Mouse (Mus musculus): ENCODE data around the gene Rab19. TPM values are rescaled to one million over a fixed set of nuclear protein-coding genes. Genes with fewer than 3 reads are reported as not detected.
A peak's percentile ranks its signal among the peaks of the same experiment; 100 is the strongest.

The Rab19 gene
- total RNA-seq (2014; rRNA removed) (0.24 TPM in 1 of 2 replicates, not detected in the other), polyA plus RNA-seq (2015; fragmentation: Nextera tagmentation; extraction: Ambion mirVana) (0.25 TPM in 1 of 2 replicates, not detected in the other)

DNA sequence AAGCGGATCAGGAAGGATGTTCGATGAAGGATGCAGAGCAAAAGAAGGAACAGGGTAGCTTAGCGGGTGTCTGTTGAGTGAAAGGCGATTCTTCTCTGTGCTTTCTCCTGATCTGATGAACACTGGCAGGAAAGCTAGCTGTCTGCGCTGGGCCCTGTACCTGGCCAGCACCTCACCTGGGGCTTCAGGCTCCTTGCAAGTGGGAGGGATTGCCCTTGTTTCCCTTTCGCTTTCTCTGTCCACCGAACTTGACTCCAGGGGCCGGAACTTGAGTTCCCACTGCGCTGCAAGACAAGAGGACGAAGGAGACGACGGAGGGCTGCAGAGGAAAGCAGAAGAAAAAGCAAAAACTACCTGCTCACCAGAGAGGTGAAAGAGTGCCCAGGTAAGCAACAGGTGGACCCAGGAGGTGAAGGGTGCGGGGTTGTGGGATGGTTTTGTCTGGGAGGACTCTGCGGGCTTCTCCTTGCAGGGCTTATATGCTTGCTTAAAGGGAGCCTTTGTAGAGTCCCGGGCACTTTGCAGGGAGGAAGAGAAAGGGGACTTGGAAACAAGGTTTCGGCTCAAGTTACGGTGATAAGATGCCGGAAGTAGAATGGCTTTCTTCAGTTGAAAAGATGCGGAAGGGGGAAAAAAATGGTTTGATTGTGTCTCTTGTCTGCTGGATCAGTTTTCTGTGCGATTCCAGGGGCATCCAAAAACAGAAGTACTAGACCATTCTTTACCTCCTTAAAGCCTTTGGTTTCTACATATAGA lies at the start of gene Rab19:
Rab19 (plus strand) TSS at position 51 of the 756 bp plus-strand sequence.
- Histone ChIP-seq H3K4me2 (ENCODE audit: low read depth, low read length, poor library complexity, severe bottlenecking) (peak within 1 kb of the TSS; percentile 38), H3K27me3 (ENCODE audit: insufficient read depth, low read length) (no peaks in the 10 kb centered on the region), H3K27ac (ENCODE audit: low read depth, low read length) (no peak within 1 kb of the TSS), H3K9ac (replicated peaks; ENCODE audit: low read length, poor library complexity, severe bottlenecking) (no peak within 1 kb of the TSS), H3K36me3 (ENCODE audit: insufficient read depth, low read length) (no peaks in the 10 kb centered on the region), H3K9me3 (ENCODE audit: low read length) (no peaks in the 10 kb centered on the region), H3K4me1 (ENCODE audit: insufficient read depth, low read length) (0 out of 2 replicates have a peak, but pooled peaks cover 4% of the 10 kb centered on the region), H3K4me3 (ENCODE audit: low read depth, low read length) (peak within 1 kb of the TSS; percentile 21)
- ATAC-seq (ENCODE audit: low FRiP score) (no peak), DNase-seq (ENCODE audit: low spot score) (no peak)
- WGBS, result 9% methylated on average over 20 of the region's 20 CpGs
- TF ChIP-seq CTCF (IDR thresholded peaks at IDR 0.05), result no peak

DNA sequence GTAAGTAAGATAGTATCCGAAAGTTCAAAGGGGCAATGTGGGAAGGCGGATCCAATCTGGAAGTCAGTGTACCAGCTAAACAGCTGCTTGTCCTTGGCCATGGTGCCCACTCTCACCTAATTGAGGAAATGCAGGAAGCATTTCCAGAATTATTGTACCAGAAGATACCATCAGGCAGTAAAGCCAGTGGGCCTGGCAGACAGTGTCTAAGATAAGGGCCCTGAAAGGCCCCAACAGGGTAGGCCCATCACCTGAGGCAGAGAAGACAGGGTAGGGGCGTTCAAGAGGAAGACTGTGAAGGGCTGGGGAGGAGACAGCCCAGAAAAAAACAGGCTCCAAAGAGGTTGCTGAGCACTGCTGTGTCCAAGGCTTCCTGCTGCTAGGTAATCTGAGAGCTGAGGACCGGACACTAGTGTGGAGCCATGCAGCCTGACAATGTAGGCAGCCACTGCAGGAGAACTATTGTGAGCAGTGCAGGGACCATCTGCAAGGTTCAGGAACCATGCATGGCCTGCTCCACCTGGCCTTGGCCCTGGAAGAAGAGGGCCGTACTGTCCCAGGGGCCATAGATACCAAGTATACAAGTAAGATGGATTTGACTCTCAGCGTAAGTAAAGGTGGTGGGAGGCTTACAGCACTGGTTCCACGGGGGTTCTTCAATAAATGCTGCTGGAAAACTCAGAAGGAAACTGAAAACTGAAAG lies 48.8 kb upstream of the Rab19 start:
- 74% methylated on average over 7 of the region's 7 CpGs for WGBS
- no peak overlapping the region for H3K4me2 ChIP-seq (ENCODE audit: low read depth, low read length, poor library complexity, severe bottlenecking)
- H3K36me3 ChIP-seq (ENCODE audit: insufficient read depth, low read length), result peaks cover 15% of the 10 kb centered on the region
- no peaks in the 10 kb centered on the region for H3K4me1 ChIP-seq (ENCODE audit: insufficient read depth, low read length)
- TF ChIP-seq CTCF (IDR thresholded peaks at IDR 0.05), result no peak
- no peak overlapping the region for H3K9ac ChIP-seq (replicated peaks; ENCODE audit: low read length, poor library complexity, severe bottlenecking)
- no peak overlapping the region for H3K4me3 ChIP-seq (ENCODE audit: low read depth, low read length)
- no peak for ATAC-seq (ENCODE audit: low FRiP score)
- no peak overlapping the region for H3K27ac ChIP-seq (ENCODE audit: low read depth, low read length)
- DNase-seq (ENCODE audit: low spot score), result no peak
- no peaks in the 10 kb centered on the region for H3K9me3 ChIP-seq (ENCODE audit: low read length)
- H3K27me3 ChIP-seq (ENCODE audit: insufficient read depth, low read length), result no peaks in the 10 kb centered on the region

DNA sequence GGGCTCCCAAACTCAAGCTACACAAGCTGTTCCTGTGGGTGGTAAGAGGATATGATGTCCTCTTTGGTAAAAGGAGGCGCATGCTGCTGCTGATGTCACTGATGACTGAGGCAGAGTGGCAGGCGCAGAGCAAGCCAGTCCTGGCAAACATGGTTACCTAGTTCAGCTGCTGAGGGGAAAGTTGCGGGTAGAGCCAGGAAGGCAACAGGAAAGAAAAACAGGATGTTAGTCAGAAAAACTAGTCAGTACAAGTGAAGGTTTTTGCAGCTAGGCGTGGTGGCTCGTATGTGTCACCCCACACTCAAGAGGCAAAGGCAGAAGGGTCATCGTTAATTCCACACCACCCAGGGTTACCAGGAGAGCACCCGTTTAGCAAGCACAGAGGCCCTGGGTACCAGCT lies 46.8 kb upstream of the Rab19 start:
- Histone ChIP-seq H3K9me3 (ENCODE audit: low read length) (no peaks in the 10 kb centered on the region), H3K36me3 (ENCODE audit: insufficient read depth, low read length) (peaks cover 28% of the 10 kb centered on the region), H3K4me1 (ENCODE audit: insufficient read depth, low read length) (no peaks in the 10 kb centered on the region), H3K4me3 (ENCODE audit: low read depth, low read length) (no peak overlapping the region), H3K9ac (replicated peaks; ENCODE audit: low read length, poor library complexity, severe bottlenecking) (no peak overlapping the region), H3K27me3 (ENCODE audit: insufficient read depth, low read length) (no peaks in the 10 kb centered on the region), H3K27ac (ENCODE audit: low read depth, low read length) (no peak overlapping the region), H3K4me2 (ENCODE audit: low read depth, low read length, poor library complexity, severe bottlenecking) (no peak overlapping the region)
- no peak for TF ChIP-seq CTCF (IDR thresholded peaks at IDR 0.05)
- 88% methylated on average over 7 of the region's 7 CpGs for WGBS
- DNase-seq (ENCODE audit: low spot score) (no peak), ATAC-seq (ENCODE audit: low FRiP score) (no peak)

DNA sequence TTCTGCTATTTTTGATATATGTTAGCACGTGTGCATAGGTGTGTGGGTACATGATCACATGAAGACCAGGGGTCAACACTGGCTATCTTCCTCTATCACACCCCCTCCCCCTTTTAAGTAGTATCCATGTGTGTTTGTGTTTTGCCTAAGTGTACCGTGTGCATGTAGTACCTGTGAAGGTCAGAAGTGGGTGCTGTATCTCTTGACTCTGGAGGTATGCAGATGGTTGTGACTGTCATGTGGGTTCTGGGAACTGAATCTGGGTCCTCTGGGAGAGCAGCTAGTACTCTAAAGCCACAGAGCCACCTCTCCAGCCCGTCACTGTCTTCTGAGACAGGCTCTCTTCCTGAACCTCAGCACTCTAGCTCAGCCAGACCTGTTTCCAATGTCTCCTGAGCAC lies 46.1 kb upstream of the Rab19 start:
- peaks cover 28% of the 10 kb centered on the region for H3K36me3 ChIP-seq (ENCODE audit: insufficient read depth, low read length)

DNA sequence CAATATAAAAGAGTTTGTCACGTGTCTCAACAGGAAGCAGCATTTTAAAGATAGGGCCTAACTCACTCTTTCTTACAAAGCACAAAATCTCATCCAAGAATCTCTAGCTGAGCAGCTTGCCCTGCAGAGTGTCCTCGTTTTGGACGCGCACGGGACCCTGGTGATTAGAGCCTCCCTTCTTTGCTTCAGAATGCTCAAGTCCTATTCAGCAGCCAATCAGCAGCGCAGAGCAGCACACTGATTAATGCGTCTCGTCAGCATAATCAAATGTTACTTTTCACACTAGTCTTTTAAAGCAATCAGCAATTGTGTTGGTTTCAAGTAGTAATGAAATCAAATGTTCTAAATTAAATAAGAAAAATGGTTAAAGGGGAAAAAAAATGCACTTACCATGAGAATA lies 42.6 kb upstream of the Rab19 start:
- WGBS, result 91% methylated on average over 8 of the region's 8 CpGs
- Histone ChIP-seq H3K4me3 (ENCODE audit: low read depth, low read length) (no peak overlapping the region), H3K9me3 (ENCODE audit: low read length) (no peaks in the 10 kb centered on the region), H3K4me1 (ENCODE audit: insufficient read depth, low read length) (no peaks in the 10 kb centered on the region), H3K4me2 (ENCODE audit: low read depth, low read length, poor library complexity, severe bottlenecking) (no peak overlapping the region), H3K27me3 (ENCODE audit: insufficient read depth, low read length) (no peaks in the 10 kb centered on the region), H3K9ac (replicated peaks; ENCODE audit: low read length, poor library complexity, severe bottlenecking) (no peak overlapping the region), H3K27ac (ENCODE audit: low read depth, low read length) (no peak overlapping the region), H3K36me3 (ENCODE audit: insufficient read depth, low read length) (peaks cover 28% of the 10 kb centered on the region)
- DNase-seq (ENCODE audit: low spot score) (no peak), ATAC-seq (ENCODE audit: low FRiP score) (no peak)
- no peak for TF ChIP-seq CTCF (IDR thresholded peaks at IDR 0.05)

More for the DNA sequence above, 46.1 kb upstream of the Rab19 start:
- no peak overlapping the region for H3K4me2 ChIP-seq (ENCODE audit: low read depth, low read length, poor library complexity, severe bottlenecking)
- no peaks in the 10 kb centered on the region for H3K9me3 ChIP-seq (ENCODE audit: low read length)
- H3K27me3 ChIP-seq (ENCODE audit: insufficient read depth, low read length), result no peaks in the 10 kb centered on the region
- WGBS, result 92% methylated on average over 3 of the region's 3 CpGs
- H3K4me3 ChIP-seq (ENCODE audit: low read depth, low read length), result no peak overlapping the region
- H3K9ac ChIP-seq (replicated peaks; ENCODE audit: low read length, poor library complexity, severe bottlenecking), result no peak overlapping the region
- no peaks in the 10 kb centered on the region for H3K4me1 ChIP-seq (ENCODE audit: insufficient read depth, low read length)
- ATAC-seq (ENCODE audit: low FRiP score) (no peak), DNase-seq (ENCODE audit: low spot score) (no peak)
- no peak overlapping the region for H3K27ac ChIP-seq (ENCODE audit: low read depth, low read length)
- TF ChIP-seq CTCF (IDR thresholded peaks at IDR 0.05), result no peak

DNA sequence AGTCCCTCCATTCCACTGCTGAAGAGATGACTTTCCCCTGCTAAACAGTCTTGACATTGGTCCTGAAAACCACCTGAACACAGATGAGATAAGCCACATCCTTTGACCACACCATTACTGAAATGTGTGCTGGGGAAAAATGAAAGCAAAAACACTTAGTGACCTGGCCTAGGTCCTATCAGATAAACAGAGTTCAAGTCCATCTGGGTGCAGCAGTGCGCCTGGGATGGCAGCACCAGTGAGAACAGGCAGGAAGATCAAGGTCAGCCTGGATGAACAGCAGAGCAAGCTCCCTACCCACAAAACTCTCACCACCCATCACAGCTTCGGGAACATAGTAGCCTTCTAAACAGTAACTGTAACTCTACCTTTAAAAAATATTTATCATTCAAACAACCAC lies 39.2 kb upstream of the Rab19 start:
- Histone ChIP-seq H3K27me3 (ENCODE audit: insufficient read depth, low read length) (no peaks in the 10 kb centered on the region), H3K36me3 (ENCODE audit: insufficient read depth, low read length) (peaks cover 30% of the 10 kb centered on the region), H3K27ac (ENCODE audit: low read depth, low read length) (no peak overlapping the region), H3K9me3 (ENCODE audit: low read length) (no peaks in the 10 kb centered on the region), H3K4me1 (ENCODE audit: insufficient read depth, low read length) (no peaks in the 10 kb centered on the region), H3K4me3 (ENCODE audit: low read depth, low read length) (no peak overlapping the region), H3K4me2 (ENCODE audit: low read depth, low read length, poor library complexity, severe bottlenecking) (no peak overlapping the region), H3K9ac (replicated peaks; ENCODE audit: low read length, poor library complexity, severe bottlenecking) (no peak overlapping the region)
- no peak for ATAC-seq (ENCODE audit: low FRiP score)
- 96% methylated on average over 2 of the region's 2 CpGs for WGBS
- no peak for TF ChIP-seq CTCF (IDR thresholded peaks at IDR 0.05)
- no peak for DNase-seq (ENCODE audit: low spot score)

All from midbrain, postnatal 0 days (tissue).